Mouse (Mus musculus) forebrain, embryonic 13.5 days (tissue): ENCODE results near the gene Ube2j2. TPM values are rescaled to one million over a fixed set of nuclear protein-coding genes. Genes with fewer than 3 reads are reported as not detected.

ENCODE experiments used
- ATAC-seq: fragments of 200-750 bp; cut with Nextera tagmentation; 2 replicates; pipeline ENCODE4 v1.8.0; 2017
- H3K27ac ChIP-seq: fragments of 300-500 bp; sonication (generic); 2 replicates; pipeline ENCODE4 v1.5.1; 2015; ENCODE audit warnings: inconsistent platforms, mild to moderate bottlenecking, moderate library complexity
- H3K27me3 ChIP-seq: fragments of 300-500 bp; sonication (generic); 2 replicates; pipeline ENCODE4 v1.6.1; 2015; ENCODE audit warnings: mild to moderate bottlenecking, inconsistent platforms
- H3K36me3 ChIP-seq: fragments of 300-500 bp; sonication (generic); 2 replicates; pipeline ENCODE4 v1.6.1; 2015; ENCODE audit warnings: mild to moderate bottlenecking, inconsistent platforms; ENCODE audit not compliant: poor library complexity, severe bottlenecking
- H3K4me1 ChIP-seq: fragments of 300-500 bp; sonication (generic); 2 replicates; pipeline ENCODE4 v1.6.1; 2015; ENCODE audit warnings: inconsistent platforms
- H3K4me2 ChIP-seq: fragments of 300-500 bp; sonication (generic); 2 replicates; pipeline ENCODE4 v1.6.1; 2015; ENCODE audit warnings: inconsistent platforms, mild to moderate bottlenecking, moderate library complexity
- H3K4me3 ChIP-seq: fragments of 300-500 bp; sonication (generic); 2 replicates; pipeline ENCODE4 v1.5.1; 2015; ENCODE audit warnings: mild to moderate bottlenecking, inconsistent platforms
- H3K9ac ChIP-seq: fragments of 300-500 bp; sonication (generic); 2 replicates; pipeline ENCODE4 v1.6.1; 2015; ENCODE audit warnings: mild to moderate bottlenecking, inconsistent platforms
- H3K9me3 ChIP-seq: fragments of 300-500 bp; sonication (generic); replicated peaks from 2 replicates; pipeline ENCODE4 v1.6.1; 2016; ENCODE audit warnings: inconsistent platforms
- WGBS: fragments of 180-500 bp; shearing (Covaris S2); methylation state at CpG from one replicate; pipeline ENCODE4 v1.1.7; 2015; 5-methylcytosine and 5-hydroxymethylcytosine counted together
- microRNA-seq: library from miRNA; unstranded; fragments of <30 nt; microRNA quantifications from one replicate; pipeline ENCODE4, GENCODE M21; 2016
- polyA plus RNA-seq: library from polyadenylated mRNA; unstranded; fragments of >200 nt; fragmentation: Nextera tagmentation; extraction: Ambion mirVana; gene quantifications from 2 replicates; pipeline ENCODE4 v1.2.1, GENCODE M21; 2015

Gene Ube2j2
- polyA plus RNA-seq, 1 experiment from 2014 or later = 131 TPM

DNA sequence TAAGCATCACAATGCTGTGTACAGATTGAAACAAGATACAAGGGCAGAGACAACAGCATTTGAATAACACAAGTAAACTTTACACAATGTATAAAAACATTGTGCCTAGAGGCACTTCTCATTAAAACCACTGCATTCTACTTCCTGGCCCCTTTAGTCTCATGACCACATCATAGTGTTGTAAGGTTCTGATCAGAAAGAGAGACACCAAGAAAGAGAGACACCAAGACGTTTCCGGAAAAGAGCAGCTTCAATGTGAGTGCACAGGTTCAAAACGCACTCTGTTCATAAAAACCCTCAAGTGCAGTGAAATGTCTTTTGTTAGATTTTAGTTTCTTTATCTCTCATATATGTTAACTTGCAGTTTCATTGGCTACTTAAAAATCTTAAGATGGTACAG lies 60.5 kb downstream of the Ube2j2 start:
- H3K9ac ChIP-seq = no peak overlapping the region
- H3K27ac ChIP-seq = no peak overlapping the region
- no peak overlapping the region for H3K4me3 ChIP-seq
- no peak overlapping the region for H3K4me2 ChIP-seq
- H3K9me3 ChIP-seq = no peaks in the 10 kb centered on the region
- peaks cover 93% of the 10 kb centered on the region for H3K36me3 ChIP-seq
- H3K4me1 ChIP-seq = no peaks in the 10 kb centered on the region
- WGBS = 89% methylated on average over 3 of the region's 3 CpGs
- ATAC-seq = no peak
- H3K27me3 ChIP-seq = no peaks in the 10 kb centered on the region

DNA sequence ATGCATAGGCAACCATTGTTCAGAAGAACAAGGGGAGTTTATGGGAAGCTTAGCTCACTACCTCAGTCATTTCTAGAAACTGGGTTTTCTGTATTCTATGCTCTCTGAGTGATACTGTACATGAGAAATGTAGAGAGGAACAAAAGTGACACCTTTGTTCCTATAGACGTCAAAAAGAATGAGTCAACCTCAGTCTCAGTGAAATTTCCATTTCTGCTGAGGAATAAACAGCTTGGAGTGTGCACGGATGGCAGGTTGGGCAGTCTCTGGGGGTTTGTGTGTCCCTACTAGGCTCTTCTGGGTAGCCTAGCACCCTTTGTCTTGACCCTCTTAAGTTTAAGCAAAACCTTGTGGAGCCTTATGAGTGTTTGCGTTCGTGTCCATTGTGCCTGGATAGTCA lies 64.7 kb downstream of the Ube2j2 start:
- Histone ChIP-seq H3K9me3 (no peaks in the 10 kb centered on the region), H3K4me2 (no peak overlapping the region), H3K36me3 (peaks cover 95% of the 10 kb centered on the region), H3K9ac (no peak overlapping the region), H3K4me1 (no peaks in the 10 kb centered on the region), H3K27ac (no peak overlapping the region), H3K4me3 (no peak overlapping the region), H3K27me3 (no peaks in the 10 kb centered on the region)
- ATAC-seq = no peak
- 97% methylated on average over 4 of the region's 4 CpGs for WGBS

Small RNA genes within 50 kb of the gene (microRNA-seq; reads per million reads assigned to microRNA genes)
- not detected for gene Gm22991

Other genes with a start within 250 kb of the Ube2j2 start
- gene Fndc10, start 249.5 kb upstream of the Ube2j2 start, polyA plus RNA-seq = 1.9 and 2.3 TPM in 2 replicates
- 160 and 162 TPM in 2 replicates for gene Ssu72, start 239.0 kb upstream of the Ube2j2 start, polyA plus RNA-seq
- gene Tmem240, start 209.0 kb upstream of the Ube2j2 start, polyA plus RNA-seq = 1.9 and 2.4 TPM in 2 replicates
- gene Atad3a, start 182.7 kb upstream of the Ube2j2 start, polyA plus RNA-seq = 79.2 and 93.3 TPM in 2 replicates
- gene Vwa1, start 169.1 kb upstream of the Ube2j2 start, polyA plus RNA-seq = 15.1 and 15.3 TPM in 2 replicates
- gene Tmem88b, start 158.0 kb upstream of the Ube2j2 start, polyA plus RNA-seq = 0.20 and 0.45 TPM in 2 replicates
- 0.18 TPM in 1 of 2 replicates, not detected in the other for gene Ankrd65, start 153.4 kb upstream of the Ube2j2 start, polyA plus RNA-seq
- 251 and 266 TPM in 2 replicates for gene Mrpl20, start 141.0 kb upstream of the Ube2j2 start, polyA plus RNA-seq
- gene Ccnl2, start 131.3 kb upstream of the Ube2j2 start, polyA plus RNA-seq = 166 and 179 TPM in 2 replicates
- 147 and 151 TPM in 2 replicates for gene Aurkaip1, start 112.6 kb upstream of the Ube2j2 start, polyA plus RNA-seq
- 15.6 and 17.1 TPM in 2 replicates for gene Mxra8, start 104.2 kb upstream of the Ube2j2 start, polyA plus RNA-seq
- 7.2 and 7.6 TPM in 2 replicates for gene Dvl1, start 96.4 kb upstream of the Ube2j2 start, polyA plus RNA-seq
- 0.58 and 0.72 TPM in 2 replicates for gene Tas1r3, start 80.5 kb upstream of the Ube2j2 start, polyA plus RNA-seq
- gene Cptp, start 74.4 kb upstream of the Ube2j2 start, polyA plus RNA-seq = 19.1 and 22.3 TPM in 2 replicates
- gene Ints11, start 74.3 kb upstream of the Ube2j2 start, polyA plus RNA-seq = 96.2 and 106 TPM in 2 replicates
- gene Pusl1, start 52.0 kb upstream of the Ube2j2 start, polyA plus RNA-seq = 46.5 and 54.2 TPM in 2 replicates
- gene Acap3, start 52.0 kb upstream of the Ube2j2 start, polyA plus RNA-seq = 51.0 and 56.7 TPM in 2 replicates
- gene C1qtnf12, start 18.5 kb downstream of the Ube2j2 start, polyA plus RNA-seq = 7.0 and 10.1 TPM in 2 replicates
- 21.0 and 21.8 TPM in 2 replicates for gene B3galt6, start 48.8 kb downstream of the Ube2j2 start, polyA plus RNA-seq
- gene Sdf4, start 49.0 kb downstream of the Ube2j2 start, polyA plus RNA-seq = 113 and 118 TPM in 2 replicates
- gene Tnfrsf4, start 70.0 kb downstream of the Ube2j2 start, polyA plus RNA-seq = 0.63 and 1.1 TPM in 2 replicates
- gene Tnfrsf18, start 82.3 kb downstream of the Ube2j2 start, polyA plus RNA-seq = 0.83 and 0.98 TPM in 2 replicates
- not detected in 2 replicates for gene Ttll10, start 115.6 kb downstream of the Ube2j2 start, polyA plus RNA-seq
- 46.2 and 50.3 TPM in 2 replicates for gene 9430015G10Rik, start 166.2 kb downstream of the Ube2j2 start, polyA plus RNA-seq
- gene Rnf223, start 186.7 kb downstream of the Ube2j2 start, polyA plus RNA-seq = 0.81 and 0.87 TPM in 2 replicates